Mouse (Mus musculus) stomach, postnatal 0 days (tissue): Measurements from ENCODE around the gene Odf2.

ENCODE experiments used
- CTCF ChIP-seq: IDR thresholded peaks from 2 replicates; pipeline ENCODE4 v1.5.1; 2016; ENCODE audit warnings: antibody characterized with exemption, low read depth, mild to moderate bottlenecking, moderate library complexity
- EP300 ChIP-seq: optimal IDR thresholded peaks from 2 replicates; pipeline ENCODE3; 2016; ENCODE audit warnings: antibody characterized with exemption

GRCm38 (mm10) chr2:29917621-29918020 lies 28.6 kb downstream of the Odf2 start:
- TF ChIP-seq CTCF (no peak), EP300 (no peak)
